Mouse (Mus musculus) testis, postnatal 14 days (tissue): ENCODE measurements at regions not wholly inside any gene's neighbourhood (a gene's known extent, or its start where the extent isn't known, plus 50 kb on each side); places are given as distances from the start of the nearest gene placed in this dataset.

Source experiments
- DNase-seq: peaks from one replicate; pipeline ENCODE4 v3.0.0; 2021; ENCODE audit warnings: low spot score

- no peak for DNase-seq
These were observed 532.1 kb downstream of the Tmem114 start for GRCm38 (mm10) chr16:7892799-7893198.

DNA sequence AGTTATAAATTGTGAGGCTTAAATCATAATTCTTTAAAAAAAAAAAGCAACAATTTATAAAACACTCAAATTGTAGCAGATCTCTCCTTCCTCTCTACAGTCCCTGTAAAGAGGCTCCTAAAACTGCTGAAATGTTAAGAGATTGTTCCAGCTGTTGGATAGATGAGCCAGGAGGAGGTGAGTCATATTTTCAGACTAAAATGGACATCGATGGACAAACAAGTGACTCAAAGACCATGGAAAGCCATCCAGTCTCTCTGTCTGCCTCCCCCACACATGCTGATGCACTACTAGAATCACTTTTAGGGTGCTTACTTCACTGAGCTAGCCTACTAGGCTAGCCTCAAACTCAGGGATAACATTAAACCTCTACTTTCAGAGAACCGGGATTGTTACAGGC, 561.5 kb downstream of the Tmem114 start:
- no peak for DNase-seq

DNA sequence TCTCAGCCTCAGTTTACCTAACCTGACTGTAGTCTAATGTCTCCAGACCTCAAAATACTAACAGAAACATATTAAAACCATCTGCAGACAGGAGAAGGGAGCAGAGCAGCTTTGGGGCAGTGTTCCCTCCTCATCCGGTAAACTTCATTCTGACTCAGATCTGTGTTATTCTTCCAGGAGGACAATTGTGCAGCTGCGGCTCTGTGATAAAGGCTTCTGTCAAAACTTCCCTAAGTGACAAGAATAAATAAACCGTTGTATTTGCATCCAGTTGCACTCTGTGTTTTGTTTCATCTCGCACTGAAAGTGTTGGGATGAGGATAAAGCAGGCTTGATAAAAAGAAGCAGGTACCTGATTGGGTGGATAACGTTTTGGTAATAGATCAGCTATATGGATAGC, 585.8 kb downstream of the Tmem114 start:
- no peak for DNase-seq

DNA sequence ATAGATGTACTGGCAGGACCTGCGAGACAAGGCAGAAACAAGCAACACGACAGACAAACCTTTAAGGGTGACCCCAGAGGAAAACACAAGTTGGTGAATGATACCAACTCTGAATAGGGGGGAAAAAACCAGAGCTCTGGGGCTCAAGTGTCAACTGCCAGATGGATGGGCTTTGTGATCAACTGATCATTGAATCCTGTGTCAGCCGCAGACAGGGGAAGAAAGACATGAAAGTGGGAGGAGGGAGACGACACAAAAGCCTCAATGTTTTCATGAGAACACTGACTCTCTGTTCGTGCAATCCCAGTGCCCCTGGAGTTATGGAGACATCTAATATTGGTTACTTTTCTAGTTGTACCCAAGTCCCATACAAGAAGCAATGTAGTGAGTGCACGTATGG, 593.8 kb downstream of the Tmem114 start:
- no peak for DNase-seq

DNA sequence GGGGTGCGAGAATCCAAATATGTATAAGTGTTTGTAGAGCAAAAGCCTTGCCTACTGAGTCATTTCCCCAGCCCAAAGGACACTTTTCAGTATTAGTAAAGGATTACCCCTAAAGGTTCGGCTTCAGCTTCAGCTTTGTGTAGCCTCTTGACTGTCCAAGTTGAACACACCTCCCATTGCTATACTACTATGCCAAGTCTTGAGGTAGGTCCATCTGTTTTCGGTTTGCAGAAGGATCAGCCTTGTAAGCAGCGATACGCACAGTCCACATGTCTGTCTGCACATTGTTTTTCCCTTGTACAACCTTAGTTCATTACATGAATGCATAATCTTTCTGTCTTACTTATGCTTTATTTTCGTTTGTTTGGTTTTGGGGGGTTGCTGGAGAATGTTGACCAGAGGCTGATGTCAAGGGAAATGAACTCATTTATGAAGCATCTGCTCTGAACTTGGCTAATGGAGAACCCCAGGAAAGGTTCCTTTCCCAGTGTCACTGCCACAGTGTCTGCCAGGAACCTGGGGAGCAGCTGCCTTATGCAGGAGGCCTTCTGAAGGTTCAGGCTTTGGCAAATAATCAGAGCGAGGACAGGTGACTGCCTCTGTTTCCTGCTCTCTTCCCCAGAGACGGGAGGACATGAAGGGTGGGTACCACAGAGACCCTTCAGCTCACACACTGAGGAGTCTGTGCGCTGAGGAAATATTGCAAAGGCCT, 594.8 kb downstream of the Tmem114 start:
- no peak for DNase-seq

DNA sequence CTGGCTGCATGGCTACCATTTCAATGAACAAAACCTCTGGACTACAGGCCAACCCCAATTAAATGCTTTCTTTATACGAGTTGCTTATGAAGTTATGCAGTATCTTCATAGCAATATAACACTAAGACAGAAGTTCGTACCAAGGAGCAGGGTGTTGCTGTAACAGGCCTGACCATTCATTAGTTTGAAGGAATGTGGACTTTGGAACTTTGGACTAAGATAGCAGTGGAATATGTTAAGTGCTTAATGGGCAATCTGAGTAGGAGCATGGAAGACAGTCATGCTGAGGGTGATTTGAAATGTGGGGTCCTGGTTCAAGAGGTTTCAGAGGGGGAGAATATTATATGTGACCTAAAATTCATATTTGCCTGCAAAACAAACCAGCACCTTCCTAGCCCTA, 623.8 kb downstream of the Tmem114 start:
- no peak for DNase-seq

- no peak for DNase-seq
These were observed 627.7 kb downstream of the Tmem114 start for GRCm38 (mm10) chr16:7797176-7797786.

- no peak for DNase-seq
These were observed 629.4 kb downstream of the Tmem114 start for GRCm38 (mm10) chr16:7795561-7795960.

- no peak for DNase-seq
These were observed 632.4 kb downstream of the Tmem114 start for GRCm38 (mm10) chr16:7792521-7792920.

- DNase-seq = no peak
These were observed 634.7 kb downstream of the Tmem114 start for GRCm38 (mm10) chr16:7790260-7790659.

- no peak for DNase-seq
These were observed 636.7 kb downstream of the Tmem114 start for GRCm38 (mm10) chr16:7788209-7788608.

GRCm38 (mm10) chr16:7781506-7781905, 643.4 kb downstream of the Tmem114 start:
- no peak for DNase-seq

DNA sequence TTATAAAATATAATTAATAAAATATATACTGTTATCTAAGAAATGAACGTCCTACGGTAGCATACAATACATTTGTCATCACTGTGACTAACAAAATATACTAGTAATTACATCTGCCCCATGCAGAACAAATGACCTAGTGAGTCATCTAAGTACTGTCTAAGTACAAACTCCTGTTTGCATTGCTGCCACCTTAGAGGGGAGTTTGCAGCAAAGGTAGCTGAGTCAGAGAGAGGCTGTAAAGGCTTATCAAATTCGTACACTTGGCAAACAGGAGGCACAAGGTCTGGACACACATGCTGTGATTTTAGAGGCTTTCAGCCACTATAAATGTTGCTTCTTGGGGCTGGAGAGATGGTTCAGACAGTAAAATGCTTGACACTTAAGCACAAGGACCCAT, 649.3 kb downstream of the Tmem114 start:
- no peak for DNase-seq

DNA sequence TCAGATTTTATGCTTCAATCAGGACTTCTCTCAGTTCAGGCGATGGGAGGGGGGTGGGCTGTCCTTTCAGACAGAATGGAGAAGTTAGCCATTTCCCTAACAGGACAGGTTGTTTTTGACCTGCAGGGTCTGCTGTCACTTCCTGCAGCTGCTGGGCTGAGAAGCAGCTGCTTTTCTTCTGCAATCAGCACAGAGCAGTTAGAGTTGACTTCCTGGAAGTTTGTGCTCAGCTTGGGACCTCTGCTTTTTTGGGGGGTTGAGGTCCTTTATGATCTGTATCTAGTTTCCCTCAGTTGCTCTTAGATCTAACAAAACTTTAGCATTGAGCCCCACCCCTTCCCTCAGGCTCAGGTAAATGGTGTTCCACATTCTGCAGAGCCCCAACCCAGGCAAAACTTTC, 656.5 kb downstream of the Tmem114 start:
- no peak for DNase-seq

GRCm38 (mm10) chr16:7767691-7768090, 657.2 kb downstream of the Tmem114 start:
- no peak for DNase-seq

DNA sequence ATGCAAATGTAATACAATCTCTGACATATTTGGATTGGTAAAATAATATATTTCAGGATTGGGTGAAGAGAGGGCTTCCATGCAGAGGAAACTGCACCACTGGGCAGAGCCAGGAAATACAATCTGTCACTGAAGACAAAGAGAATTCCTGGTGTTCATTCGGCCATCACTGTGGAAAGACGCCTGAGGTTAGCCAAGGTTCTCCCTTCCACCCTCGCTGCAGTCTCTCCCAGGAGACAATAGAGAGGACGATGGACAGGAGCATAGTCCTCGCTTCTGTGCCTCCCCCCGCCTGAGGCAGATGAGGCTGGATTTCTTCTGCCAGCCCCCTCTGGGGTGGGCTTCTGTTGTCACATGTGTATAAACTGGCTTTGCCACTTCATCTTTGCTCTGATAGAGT, 660.6 kb downstream of the Tmem114 start:
- DNase-seq = no peak

DNA sequence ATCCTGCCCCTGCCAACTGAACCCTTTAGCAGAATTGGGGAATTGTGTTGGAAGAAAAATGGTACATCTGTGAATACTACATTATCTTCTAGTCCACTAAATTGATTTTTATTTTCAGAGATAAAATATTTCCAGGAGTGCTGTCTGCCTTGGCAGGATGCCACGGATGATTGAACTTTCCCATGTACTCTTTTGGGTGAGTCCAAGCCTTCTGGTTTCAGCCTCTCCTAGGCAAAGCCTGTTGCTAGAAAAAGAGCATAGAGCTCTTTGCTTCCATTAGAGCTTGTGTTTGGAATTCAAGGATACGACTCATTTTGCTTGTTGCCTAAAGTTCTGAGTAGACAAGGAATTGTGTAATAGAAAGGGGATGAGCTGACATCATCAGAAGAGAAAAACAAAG, 696.8 kb downstream of the Tmem114 start:
- no peak for DNase-seq

GRCm38 (mm10) chr16:7725225-7725624, 699.7 kb downstream of the Tmem114 start:
- DNase-seq = no peak

- DNase-seq = no peak
These were observed 723.5 kb downstream of the Tmem114 start for GRCm38 (mm10) chr16:7701471-7701870.

DNA sequence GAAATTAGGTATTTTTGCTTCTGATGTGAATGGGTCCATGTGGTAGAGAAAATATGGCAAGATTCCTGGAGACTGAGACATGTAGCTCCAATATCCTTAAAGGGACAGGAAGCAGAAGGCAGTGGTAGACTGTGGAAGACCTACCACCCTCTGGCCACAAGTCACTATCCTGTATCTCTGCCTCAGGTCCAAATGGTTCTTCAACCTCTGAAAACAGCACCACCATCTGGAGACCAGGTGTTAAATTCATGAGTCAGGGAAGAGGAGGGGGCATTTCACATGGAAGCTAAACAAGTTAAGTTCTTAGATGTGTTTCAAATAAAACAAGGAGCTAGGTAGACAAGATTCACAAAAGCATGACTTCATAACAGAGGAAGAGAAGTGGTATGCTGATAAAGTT, 739.5 kb downstream of the Tmem114 start:
- no peak for DNase-seq

DNA sequence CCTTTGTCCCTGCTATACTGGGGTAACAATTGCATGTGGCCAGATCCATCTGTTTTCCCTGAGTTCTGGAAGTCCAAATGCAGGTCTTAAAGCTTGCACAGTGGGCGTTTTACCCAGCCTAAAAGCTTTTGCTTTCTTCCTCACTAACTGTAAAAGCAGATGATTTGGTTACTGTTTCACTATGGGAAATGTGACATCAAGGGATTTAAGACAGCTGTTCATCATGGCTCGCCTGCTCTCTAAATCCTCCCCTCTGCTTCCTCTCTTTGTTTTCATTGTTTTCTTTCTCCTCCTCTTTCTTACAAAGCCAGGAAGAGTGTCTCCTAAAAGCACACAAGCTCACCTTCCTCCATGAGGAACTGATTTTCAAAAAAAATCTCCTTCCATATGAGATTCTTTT, 758.8 kb downstream of the Tmem114 start:
- DNase-seq = no peak

GRCm38 (mm10) chr16:7658133-7658532, 766.8 kb downstream of the Tmem114 start:
- DNase-seq = no peak

DNA sequence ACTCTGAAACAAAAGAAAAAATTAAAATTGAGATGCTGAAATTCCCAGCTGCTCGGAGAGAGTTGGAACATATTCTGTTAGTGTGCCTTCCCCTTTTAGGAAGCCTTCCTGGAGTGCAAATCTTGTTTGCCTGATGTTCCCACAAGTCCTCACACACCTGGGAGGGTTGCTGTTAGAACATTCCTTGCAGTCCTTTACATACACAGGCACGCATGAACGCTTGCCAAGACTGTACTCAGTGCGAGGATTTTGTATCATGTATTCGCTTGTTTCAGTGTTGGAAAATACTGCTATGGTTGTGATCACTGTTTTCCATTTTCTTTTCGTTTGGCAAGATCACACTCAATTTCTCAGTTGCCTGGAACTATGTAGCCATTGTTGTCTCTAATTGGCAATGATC, 770.5 kb downstream of the Tmem114 start:
- no peak for DNase-seq

- DNase-seq = no peak
These were observed 775.2 kb downstream of the Tmem114 start for GRCm38 (mm10) chr16:7649771-7650170.
